Mouse (Mus musculus): ENCODE measurements around the gene Syn1.

GRCm38 (mm10) chrX:20931963-20932362 is 11.2 kb upstream of the Syn1 start:
- TF ChIP-seq CTCF (IDR thresholded peaks at IDR 0.05; ENCODE audit: low read depth) (no peak), EP300 (IDR thresholded peaks at IDR 0.05; ENCODE audit: low read depth) (no peak)

All from liver, postnatal 0 days (tissue).